Mouse (Mus musculus): Measurements from ENCODE around the gene Atp6v1f. TPM values are rescaled to one million over a fixed set of nuclear protein-coding genes. Genes with fewer than 3 reads are reported as not detected.

The Atp6v1f gene
- 289 and 294 TPM in 2 replicates for polyA plus RNA-seq (2015; fragmentation: Nextera tagmentation; extraction: Ambion mirVana)

DNA sequence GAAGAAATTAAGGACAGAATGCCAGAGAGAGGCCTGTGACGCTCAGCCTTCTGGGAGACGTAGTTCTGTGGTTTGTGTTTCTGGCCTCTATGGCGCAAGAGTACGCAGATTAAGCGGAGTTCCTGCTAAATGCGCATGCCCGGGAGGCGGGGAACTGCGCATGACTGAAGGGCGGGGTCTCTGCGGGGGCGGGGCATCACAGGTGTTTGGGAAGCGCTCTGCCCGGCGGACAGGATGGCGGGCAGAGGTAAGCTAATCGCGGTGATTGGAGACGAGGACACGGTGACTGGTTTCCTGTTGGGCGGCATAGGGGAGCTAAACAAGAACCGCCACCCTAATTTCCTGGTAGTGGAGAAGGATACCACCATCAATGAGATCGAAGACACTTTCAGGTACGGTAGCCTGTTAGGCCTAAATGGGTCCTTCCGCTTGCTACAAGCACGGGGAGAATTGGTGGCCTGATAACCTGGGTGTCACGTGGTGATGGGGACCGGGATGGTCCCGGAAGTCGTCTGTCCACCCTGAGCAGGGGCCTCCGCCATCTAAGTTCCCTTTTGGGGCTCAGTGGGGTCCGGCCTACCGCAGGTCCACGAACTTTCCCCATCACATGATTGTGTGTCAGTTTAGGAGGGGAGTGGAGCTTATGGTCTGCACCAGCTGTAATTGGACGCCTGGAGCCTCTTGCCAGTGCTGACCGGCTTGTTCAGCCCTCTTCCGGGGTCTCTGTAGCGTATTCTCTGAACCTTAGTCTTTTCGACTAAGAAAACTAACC is at the start of gene Atp6v1f:
Atp6v1f (plus strand) TSS at position 136 of the 772 bp plus-strand sequence.
- WGBS, result under 1% methylated on average over 39 of the region's 39 CpGs
- H3K27ac ChIP-seq, result peak within 1 kb of the TSS; percentile 31; the same call in 1 of the 2 replicates
- H3K9me3 ChIP-seq (replicated peaks), result no peaks in the 10 kb centered on the region
- H3K4me2 ChIP-seq, result peak within 1 kb of the TSS; percentile 83
- ATAC-seq, result peak; percentile 97
- H3K9ac ChIP-seq, result peak within 1 kb of the TSS; percentile 78
- peaks cover 4% of the 10 kb centered on the region; the same call in 1 of the 2 replicates for H3K27me3 ChIP-seq
- peak within 1 kb of the TSS; percentile 79 for H3K4me3 ChIP-seq
- peaks cover 13% of the 10 kb centered on the region for H3K4me1 ChIP-seq
- H3K36me3 ChIP-seq (ENCODE audit: poor library complexity, severe bottlenecking), result peaks cover 21% of the 10 kb centered on the region

DNA sequence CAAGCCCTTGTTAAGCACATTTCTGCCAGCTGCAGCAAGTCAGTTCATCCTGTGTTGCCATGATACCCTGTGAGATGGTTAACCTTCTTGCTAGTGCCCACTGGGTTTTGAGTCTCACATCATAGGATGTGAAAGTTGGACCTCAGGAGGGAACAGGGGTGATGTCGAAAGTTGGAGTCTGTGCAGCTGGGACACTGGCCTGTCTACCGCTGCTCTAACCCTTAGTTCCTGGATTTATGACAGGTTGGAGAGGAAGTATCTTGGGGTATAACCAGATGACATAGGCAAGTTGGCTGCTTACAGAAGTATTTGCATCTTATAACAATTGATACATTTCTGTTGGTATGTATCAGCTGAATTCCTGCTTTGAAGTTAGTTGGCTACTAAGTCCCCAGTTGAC is 46.9 kb upstream of the Atp6v1f start:
- WGBS, result 91% methylated on average over 2 of the region's 2 CpGs
- Histone ChIP-seq H3K4me1 (no peaks in the 10 kb centered on the region), H3K27me3 (no peaks in the 10 kb centered on the region), H3K4me2 (no peak overlapping the region), H3K9ac (no peak overlapping the region), H3K27ac (no peak overlapping the region), H3K9me3 (replicated peaks) (no peaks in the 10 kb centered on the region), H3K36me3 (ENCODE audit: poor library complexity, severe bottlenecking) (peaks cover 35% of the 10 kb centered on the region), H3K4me3 (no peak overlapping the region)
- ATAC-seq, result no peak

DNA sequence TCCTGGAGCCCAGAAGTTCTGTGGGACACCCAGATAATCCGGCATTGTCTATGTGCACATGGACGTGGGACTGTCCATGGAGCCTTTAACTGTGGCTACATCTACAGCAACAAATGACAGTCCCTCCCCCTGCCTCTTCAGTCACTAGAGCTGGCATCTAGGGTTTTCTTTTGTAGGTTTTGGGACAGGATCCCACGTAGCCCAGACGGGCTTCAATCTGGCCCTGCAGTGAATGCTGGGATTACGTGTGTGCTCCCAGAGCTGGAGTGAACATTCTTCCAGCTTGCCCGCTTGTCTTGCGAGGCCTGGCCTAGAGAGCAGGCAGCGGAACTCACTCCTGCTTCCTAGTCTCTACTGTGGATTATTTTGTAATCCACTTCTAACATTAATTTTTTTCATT is 42.4 kb upstream of the Atp6v1f start:
- Histone ChIP-seq H3K9me3 (replicated peaks) (no peaks in the 10 kb centered on the region), H3K4me3 (no peak overlapping the region), H3K27ac (no peak overlapping the region), H3K9ac (no peak overlapping the region), H3K36me3 (ENCODE audit: poor library complexity, severe bottlenecking) (peaks cover 4% of the 10 kb centered on the region; the same call in 1 of the 2 replicates), H3K4me2 (no peak overlapping the region), H3K4me1 (no peaks in the 10 kb centered on the region), H3K27me3 (no peaks in the 10 kb centered on the region)
- 78% methylated on average over 8 of the region's 8 CpGs for WGBS
- no peak for ATAC-seq

DNA sequence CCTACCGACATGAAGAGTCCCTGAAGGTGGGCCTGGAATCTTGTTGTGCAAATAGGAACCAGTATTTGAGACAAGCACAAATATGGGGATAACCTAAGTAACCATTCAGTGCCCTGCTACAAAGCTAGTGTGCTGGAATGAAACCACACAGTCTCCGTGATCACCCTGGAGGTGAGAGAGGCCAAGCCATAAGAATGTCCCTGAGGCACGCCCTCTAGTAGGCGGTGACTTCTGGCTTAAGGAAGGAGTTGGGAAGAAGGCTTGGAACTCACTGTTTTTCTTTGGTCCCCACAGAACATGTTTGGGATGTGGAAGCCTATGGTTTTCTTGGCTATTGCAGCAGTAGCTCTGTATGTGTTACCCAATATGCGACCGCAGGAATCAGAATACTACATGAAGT is 41.2 kb upstream of the Atp6v1f start:
- Histone ChIP-seq H3K4me1 (0 out of 2 replicates have a peak, but pooled peaks cover under 1% of the 10 kb centered on the region), H3K9ac (no peak overlapping the region), H3K36me3 (ENCODE audit: poor library complexity, severe bottlenecking) (no peaks in the 10 kb centered on the region), H3K9me3 (replicated peaks) (no peaks in the 10 kb centered on the region), H3K27me3 (peaks cover 9% of the 10 kb centered on the region; the same call in 1 of the 2 replicates), H3K4me3 (no peak overlapping the region), H3K27ac (no peak overlapping the region), H3K4me2 (no peak overlapping the region)
- 84% methylated on average over 6 of the region's 6 CpGs for WGBS
- ATAC-seq, result no peak

DNA sequence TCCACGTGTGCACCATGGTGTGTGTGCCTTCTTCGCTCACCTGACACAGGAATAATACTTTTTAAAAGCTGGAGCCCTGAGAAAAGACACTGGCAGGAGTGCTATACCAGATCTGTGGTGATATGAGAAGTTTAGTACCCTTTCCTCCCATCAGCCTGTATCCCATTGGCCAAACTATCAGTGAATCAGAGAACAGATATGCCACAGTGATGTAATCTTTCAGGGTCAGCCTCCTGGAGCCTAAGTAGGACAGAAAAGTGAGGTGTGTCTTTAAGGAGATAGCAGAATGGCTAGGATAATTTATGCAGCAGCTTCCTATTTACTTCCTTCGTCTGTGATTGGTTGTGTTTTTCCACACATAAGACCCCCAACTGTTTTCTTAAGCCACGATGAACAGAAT is 39.3 kb upstream of the Atp6v1f start:
- Histone ChIP-seq H3K4me1 (peaks cover 16% of the 10 kb centered on the region), H3K27me3 (peaks cover 27% of the 10 kb centered on the region), H3K4me3 (no peak overlapping the region), H3K9ac (no peak overlapping the region), H3K4me2 (no peak overlapping the region), H3K9me3 (replicated peaks) (no peaks in the 10 kb centered on the region), H3K27ac (no peak overlapping the region), H3K36me3 (ENCODE audit: poor library complexity, severe bottlenecking) (no peaks in the 10 kb centered on the region)
- whole genome bisulfite sequencing, result 61% methylated on average over 4 of the region's 4 CpGs
- no peak for ATAC-seq

DNA sequence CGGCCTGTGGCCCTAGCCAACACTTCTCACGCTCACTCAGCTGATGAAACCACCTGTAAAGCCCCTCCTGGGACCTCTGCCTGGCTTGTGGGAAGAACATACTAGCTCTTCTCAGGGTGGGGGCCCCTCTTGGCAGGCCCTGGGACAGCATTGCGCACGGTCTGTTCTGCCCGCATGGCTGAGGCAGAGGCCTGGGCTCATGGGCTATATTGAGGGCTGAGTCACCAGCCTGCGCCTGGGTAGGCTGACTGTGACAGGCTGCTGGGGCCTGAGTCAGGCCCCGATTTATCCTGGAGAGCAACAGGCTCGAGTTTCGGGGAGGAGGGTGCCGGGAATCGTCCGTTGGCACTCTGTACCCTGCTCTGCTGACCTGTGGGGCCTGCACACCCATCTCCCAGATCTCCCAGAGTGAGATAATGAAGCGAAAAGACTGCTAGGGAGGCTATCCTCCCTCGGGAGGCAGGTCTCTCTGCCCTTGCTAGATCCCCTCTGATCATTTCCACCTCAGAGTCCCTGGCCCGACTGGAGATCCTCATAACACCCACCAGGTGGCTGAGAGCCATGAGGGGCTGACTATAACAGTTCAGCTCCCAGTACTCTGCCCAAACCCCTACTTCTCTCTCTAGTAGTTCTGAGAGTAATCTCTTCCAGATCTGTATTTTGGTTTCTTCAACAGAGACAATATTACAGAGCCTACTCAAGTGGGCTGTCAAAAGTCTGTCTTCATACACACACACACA is 36.7 kb upstream of the Atp6v1f start:
- Histone ChIP-seq H3K9me3 (replicated peaks) (no peaks in the 10 kb centered on the region), H3K27ac (no peak overlapping the region), H3K27me3 (peaks cover 53% of the 10 kb centered on the region), H3K36me3 (ENCODE audit: poor library complexity, severe bottlenecking) (no peaks in the 10 kb centered on the region), H3K4me1 (peaks cover 42% of the 10 kb centered on the region), H3K9ac (no peak overlapping the region), H3K4me2 (no peak overlapping the region), H3K4me3 (no peak overlapping the region)
- no peak for ATAC-seq
- WGBS, result 45% methylated on average over 15 of the region's 15 CpGs

DNA sequence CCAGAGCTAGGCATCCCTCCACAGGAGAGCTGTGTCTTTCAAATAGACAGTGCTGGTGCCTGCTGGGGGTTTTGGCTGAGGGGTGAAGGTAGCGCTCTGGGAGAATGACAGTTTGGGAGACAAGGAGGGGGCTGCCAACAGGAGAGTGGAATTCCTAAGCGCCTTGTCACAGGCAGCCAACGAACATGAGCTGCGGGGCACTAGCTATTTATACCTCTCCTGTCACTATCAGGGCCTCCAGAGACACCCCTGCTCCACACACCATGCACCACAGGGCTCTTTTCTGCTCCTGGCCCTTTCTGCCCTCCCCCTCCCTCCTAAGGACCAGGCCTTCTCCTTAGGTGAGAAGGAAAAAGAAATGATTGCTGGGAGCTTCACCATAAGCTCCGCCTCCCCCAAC is 36.0 kb upstream of the Atp6v1f start:
- Histone ChIP-seq H3K9ac (no peak overlapping the region), H3K9me3 (replicated peaks) (no peaks in the 10 kb centered on the region), H3K36me3 (ENCODE audit: poor library complexity, severe bottlenecking) (no peaks in the 10 kb centered on the region), H3K27me3 (peaks cover 54% of the 10 kb centered on the region), H3K4me1 (peaks cover 48% of the 10 kb centered on the region), H3K4me3 (no peak overlapping the region), H3K4me2 (no peak overlapping the region), H3K27ac (no peak overlapping the region)
- ATAC-seq, result no peak
- WGBS, result 19% methylated on average over 5 of the region's 5 CpGs

DNA sequence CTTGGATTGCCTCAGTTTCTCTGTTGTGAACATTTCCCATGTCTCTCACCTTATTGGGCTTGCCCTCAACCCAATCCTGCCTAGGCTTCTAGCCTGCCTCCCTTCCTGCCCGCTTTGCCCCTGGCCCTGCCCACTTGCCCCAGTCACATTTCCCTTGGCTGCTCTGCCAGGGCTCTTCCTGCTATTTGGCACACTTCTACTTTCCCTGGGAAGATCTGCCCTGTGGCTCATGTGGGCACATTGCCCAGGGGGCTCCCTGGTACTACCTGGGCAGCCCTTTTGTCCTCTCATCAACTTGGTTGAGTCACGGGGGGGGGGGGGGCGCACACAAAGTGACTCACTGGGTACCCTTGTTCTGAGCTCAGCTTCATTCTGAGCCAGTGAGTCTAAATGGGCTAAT is 35.4 kb upstream of the Atp6v1f start:
- Histone ChIP-seq H3K36me3 (ENCODE audit: poor library complexity, severe bottlenecking) (no peaks in the 10 kb centered on the region), H3K4me3 (no peak overlapping the region), H3K4me2 (no peak overlapping the region), H3K9ac (no peak overlapping the region), H3K4me1 (peaks cover 51% of the 10 kb centered on the region), H3K9me3 (replicated peaks) (no peaks in the 10 kb centered on the region), H3K27me3 (peaks cover 54% of the 10 kb centered on the region), H3K27ac (no peak overlapping the region)
- ATAC-seq, result no peak
- 29% methylated on average over 3 of the region's 3 CpGs for WGBS

DNA sequence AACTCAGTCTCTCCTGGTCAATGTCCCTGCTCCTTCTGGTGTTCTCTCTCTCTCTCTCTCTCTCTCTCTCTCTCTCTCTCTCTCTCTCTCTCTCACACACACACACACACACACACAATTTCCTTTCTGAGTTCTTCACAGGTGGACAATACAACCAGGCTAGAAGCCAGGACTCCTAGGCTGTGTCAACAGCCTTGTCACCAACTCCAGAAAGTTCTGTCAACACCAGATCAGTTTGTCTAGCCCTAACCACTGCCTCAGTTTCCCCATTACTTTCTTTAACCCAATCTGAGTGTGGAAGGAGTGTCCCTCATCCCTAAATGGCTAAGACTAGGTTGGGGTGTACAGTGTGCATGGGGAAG is 34.9 kb upstream of the Atp6v1f start:
- Histone ChIP-seq H3K9ac (no peak overlapping the region), H3K27me3 (peaks cover 54% of the 10 kb centered on the region), H3K9me3 (replicated peaks) (no peaks in the 10 kb centered on the region), H3K36me3 (ENCODE audit: poor library complexity, severe bottlenecking) (no peaks in the 10 kb centered on the region), H3K27ac (no peak overlapping the region), H3K4me3 (peak overlapping the region; percentile 46), H3K4me2 (peak overlapping the region; percentile 80), H3K4me1 (peaks cover 51% of the 10 kb centered on the region)
- ATAC-seq, result no peak

DNA sequence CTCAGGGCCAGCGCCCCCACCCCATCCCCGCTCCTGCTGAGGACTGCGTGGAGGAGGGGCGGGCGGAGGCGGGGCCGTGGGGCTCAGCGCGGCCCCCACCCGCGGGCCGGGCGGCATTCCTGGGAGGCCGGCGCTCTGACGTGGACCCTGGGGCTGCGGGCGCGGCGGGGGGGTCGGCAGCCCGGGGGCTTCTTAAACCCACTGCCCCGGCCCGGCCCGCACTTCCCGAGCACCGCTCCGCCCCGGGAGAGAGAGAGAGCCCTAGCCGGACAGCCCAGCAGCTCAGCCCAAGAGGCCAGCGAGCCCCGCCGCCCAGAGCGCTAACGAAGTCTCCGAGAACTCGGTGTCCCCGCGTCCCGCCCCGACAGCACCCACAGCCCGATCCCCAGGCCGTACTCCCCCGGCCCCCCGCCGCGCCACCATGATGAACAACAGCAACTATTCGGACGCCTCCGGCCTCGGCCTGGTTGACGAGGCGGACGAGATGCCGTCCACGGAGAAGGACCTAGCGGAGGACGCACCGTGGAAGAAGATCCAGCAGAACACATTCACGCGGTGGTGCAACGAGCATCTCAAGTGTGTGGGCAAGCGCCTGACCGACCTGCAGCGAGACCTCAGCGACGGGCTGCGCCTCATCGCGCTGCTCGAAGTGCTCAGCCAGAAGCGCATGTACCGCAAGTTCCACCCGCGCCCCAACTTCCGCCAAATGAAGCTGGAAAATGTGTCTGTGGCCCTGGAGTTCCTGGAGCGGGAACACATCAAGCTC is 34.3 kb upstream of the Atp6v1f start, which contains the start of gene Flnc:
Flnc (plus strand) TSS at position 219 of the 766 bp plus-strand sequence.
- Histone ChIP-seq H3K4me2 (peak within 1 kb of the TSS; percentile 80), H3K9me3 (replicated peaks) (no peaks in the 10 kb centered on the region), H3K36me3 (ENCODE audit: poor library complexity, severe bottlenecking) (no peaks in the 10 kb centered on the region), H3K27ac (no peak within 1 kb of the TSS), H3K9ac (peak within 1 kb of the TSS; percentile 56), H3K4me3 (peak within 1 kb of the TSS; percentile 46), H3K27me3 (peaks cover 54% of the 10 kb centered on the region), H3K4me1 (peaks cover 51% of the 10 kb centered on the region)
- WGBS, result 1% methylated on average over 66 of the region's 77 CpGs
- ATAC-seq, result no peak

DNA sequence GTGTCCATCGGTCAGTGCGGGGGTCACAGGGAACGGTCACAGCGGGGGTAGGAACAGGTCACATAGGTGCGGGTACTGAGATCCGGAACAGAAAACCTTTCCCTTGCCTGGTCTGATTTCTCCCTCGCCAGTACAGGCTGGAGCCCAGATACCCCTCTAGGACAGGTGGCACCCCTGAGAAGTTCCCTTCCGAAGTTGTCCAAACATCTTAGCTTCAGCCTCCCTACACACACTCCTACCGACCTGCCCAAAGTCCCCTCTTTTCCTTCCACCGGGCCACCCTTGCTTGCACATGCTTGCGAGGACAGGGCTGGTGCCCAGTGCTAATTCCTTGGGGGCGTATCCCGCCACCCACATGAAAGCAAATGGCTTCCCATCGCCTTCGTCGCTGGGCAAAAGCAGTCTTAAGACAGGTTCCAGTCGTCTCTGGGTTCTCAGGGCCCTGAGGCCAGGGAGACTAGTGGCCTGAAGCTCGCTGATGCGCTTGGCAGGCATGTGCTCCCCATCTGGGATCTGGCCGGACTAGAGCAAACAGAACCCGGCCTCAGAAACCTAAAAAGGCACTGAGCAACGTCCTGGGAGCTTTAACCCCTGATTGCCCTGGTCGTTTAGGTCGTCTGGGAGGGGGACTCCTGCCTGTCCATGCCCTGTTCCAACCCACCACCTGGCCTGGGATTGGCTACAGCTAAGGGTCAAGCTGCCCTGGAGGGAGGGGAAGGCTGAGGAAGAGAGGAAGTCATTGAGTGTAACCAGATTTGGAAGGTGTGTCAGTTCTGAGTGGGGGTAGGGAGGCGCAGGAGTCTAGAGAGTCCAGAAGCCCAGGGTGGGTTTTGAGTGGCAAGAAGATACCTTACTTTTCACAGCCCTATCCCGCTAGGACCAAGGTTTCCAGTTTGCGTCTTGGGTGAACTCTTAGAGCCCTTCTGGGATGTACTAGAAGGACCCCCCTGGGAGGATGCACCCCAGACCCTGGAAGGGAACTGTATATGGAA is 33.4 kb upstream of the Atp6v1f start:
- 6% methylated on average over 27 of the region's 27 CpGs for WGBS
- no peak for ATAC-seq
- H3K9me3 ChIP-seq (replicated peaks), result no peaks in the 10 kb centered on the region
- H3K4me2 ChIP-seq, result peak overlapping the region; percentile 80
- peak overlapping the region; percentile 46 for H3K4me3 ChIP-seq
- peaks cover 51% of the 10 kb centered on the region for H3K4me1 ChIP-seq
- H3K27ac ChIP-seq, result no peak overlapping the region
- peaks cover 54% of the 10 kb centered on the region for H3K27me3 ChIP-seq
- peak overlapping the region; percentile 56 for H3K9ac ChIP-seq
- H3K36me3 ChIP-seq (ENCODE audit: poor library complexity, severe bottlenecking), result no peaks in the 10 kb centered on the region
